Mouse (Mus musculus): ENCODE results near the gene Olfr61.
"Not testable (repeated sequence)": the region's sequence is repeated elsewhere in the genome, so short reads cannot be mapped to it uniquely, and the experiment has no call there.

Olfr61 gene

GRCm38 (mm10) chr7:140628670-140629069, at the start of gene Olfr61:
TSS of gene Olfr61 (plus strand) at chr7:140628970.
- in situ Hi-C loops (cut with MseI, MboI), result not testable (repeated sequence)

DNA sequence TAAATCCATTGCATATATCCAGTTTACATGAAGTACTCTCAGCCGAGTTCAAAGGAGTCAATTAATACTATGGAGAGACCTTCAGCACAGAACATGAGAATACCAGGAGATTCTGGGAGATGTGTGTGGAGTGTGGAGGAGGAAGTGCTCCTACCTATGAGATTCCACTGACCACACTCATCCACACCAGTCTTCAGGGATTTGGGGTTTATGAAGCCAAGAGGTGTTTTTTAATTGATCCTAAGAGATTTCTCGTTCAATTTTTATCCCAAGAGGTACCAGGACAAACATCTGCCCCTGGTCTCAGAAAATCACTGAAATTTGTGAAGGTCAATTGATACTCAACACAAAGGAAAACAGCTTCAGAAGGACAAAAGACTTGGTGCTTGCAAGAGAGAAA, 27.8 kb upstream of the Olfr61 start, which contains the start of gene Olfr46:
Gene Olfr46, plus strand, starts transcription at position 301 of the 400 bp plus-strand sequence.
- in situ Hi-C loops (cut with MseI, MboI), result not testable (repeated sequence)

DNA sequence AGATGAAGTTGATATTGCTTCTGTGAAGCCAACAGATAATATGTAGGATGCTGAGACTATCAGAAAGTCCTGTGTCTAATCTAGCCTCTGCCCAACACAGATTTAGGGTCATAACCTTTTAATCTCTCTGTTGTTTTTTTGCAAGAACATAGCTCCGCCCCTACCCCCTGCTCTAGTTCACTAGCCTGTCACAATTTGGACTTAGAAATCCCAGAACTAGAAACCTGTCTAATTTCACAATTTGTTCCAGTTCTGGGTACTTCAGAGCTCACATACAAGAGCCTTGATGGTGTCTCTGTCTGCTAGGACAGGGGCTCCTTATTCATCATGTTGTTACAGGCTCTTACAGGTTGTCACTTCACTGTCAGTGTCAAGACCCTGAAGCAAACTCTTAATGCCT, 1.8 kb downstream of the Olfr61 start:
- in situ Hi-C loops (cut with MseI, MboI), result no loop called here

- in situ Hi-C loops (cut with MseI, MboI), result no loop called here
Measured at GRCm38 (mm10) chr7:140646152-140646551, 17.4 kb downstream of the Olfr61 start, which contains the start of gene Olfr53. TSS of gene Olfr53 (plus strand) at chr7:140646452.

- in situ Hi-C loops (cut with MseI, MboI), result loop anchor here in 1 of 2 experiments (5.0 kb wide), 1 partner anchor 33 kb away; no protein-coding TSS in a partner anchor
Measured at GRCm38 (mm10) chr7:140659630-140660029, 30.9 kb downstream of the Olfr61 start, which contains the start of gene Olfr539. TSS of gene Olfr539 (plus strand) at chr7:140659930.

GRCm38 (mm10) chr7:140670693-140671092, 41.9 kb downstream of the Olfr61 start:
- in situ Hi-C loops (cut with MseI, MboI), result not testable (repeated sequence)

GRCm38 (mm10) chr7:140675863-140676262, 47.1 kb downstream of the Olfr61 start:
- in situ Hi-C loops (cut with MseI, MboI), result no loop called here

- in situ Hi-C loops (cut with MseI, MboI), result not testable (repeated sequence)
Measured at GRCm38 (mm10) chr7:140679591-140679990, 50.8 kb downstream of the Olfr61 start.

DNA sequence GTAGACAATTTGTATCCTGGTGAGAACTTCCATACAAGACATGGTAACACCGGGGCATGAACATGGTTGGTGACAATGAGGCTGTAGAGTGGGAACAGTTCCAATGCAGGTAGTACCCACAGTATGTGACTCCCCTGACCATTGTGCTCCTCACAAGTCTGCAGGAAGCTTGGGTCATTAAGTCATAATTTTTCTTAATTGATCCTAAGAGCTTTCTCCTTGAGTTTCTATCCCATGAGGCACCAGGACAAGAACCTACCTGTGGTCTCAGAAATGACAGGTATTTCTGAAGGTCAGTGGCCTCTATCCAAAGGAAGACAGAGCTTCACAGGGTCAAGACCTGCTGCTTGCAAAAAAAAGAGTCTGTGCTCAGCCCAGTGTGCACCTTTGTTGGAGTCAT, 52.9 kb downstream of the Olfr61 start, which contains the start of gene Olfr45:
Gene Olfr45, plus strand, starts transcription at position 301 of the 400 bp plus-strand sequence.
- in situ Hi-C loops (cut with MseI, MboI), result no loop called here
